Mouse (Mus musculus) embryonic fibroblast, embryonic 13.5 days (primary cell): ENCODE results near the gene Myl6b.

Experiments used
- CTCF ChIP-seq: IDR thresholded peaks from 2 replicates; pipeline ENCODE4 v1.5.1; 2011; ENCODE audit warnings: mild to moderate bottlenecking, control low read depth, low read length, moderate library complexity, borderline replicate concordance; ENCODE audit not compliant: insufficient read depth
- POLR2A ChIP-seq: IDR thresholded peaks from 2 replicates; pipeline ENCODE4 v1.6.1; 2011; ENCODE audit warnings: low read depth, mild to moderate bottlenecking, control low read depth, low read length, moderate library complexity

- TF ChIP-seq CTCF (no peak), POLR2A (no peak)
Measured at GRCm38 (mm10) chr10:128460270-128460630, 38.2 kb downstream of the Myl6b start.
